ENCODE assay signal across 11 mouse cellular contexts in genomic region chr3:84709100-84709499, GRCm38 (mm10). TPM values are rescaled to one million over a fixed set of nuclear protein-coding genes. Genes with fewer than 3 reads are reported as not detected.
"Had no signal": no experiment of that assay in that cellular context is flagged by ENCODE, and none has a peak within 500 bp of the region (broad histone marks: within the 10 kb centered on the region; RNA-seq: fewer than 3 reads in every experiment).

No protein-coding gene starts in this region.

- H3K9ac ChIP-seq: kidney, embryonic 15.5 days; limb, embryonic 13.5 days; liver, embryonic 14.5 days; midbrain, embryonic 13.5 days had no signal

- H3K27ac ChIP-seq: kidney, embryonic 15.5 days; limb, embryonic 13.5 days; liver, embryonic 14.5 days; midbrain, embryonic 13.5 days; stomach, postnatal 0 days had no signal

- H3K9me3 ChIP-seq: kidney, embryonic 15.5 days; midbrain, embryonic 13.5 days had no signal

- H3K4me2 ChIP-seq: kidney, embryonic 15.5 days; limb, embryonic 13.5 days; midbrain, embryonic 13.5 days had no signal

- H3K27me3 ChIP-seq: kidney, embryonic 15.5 days; midbrain, embryonic 13.5 days had no signal

- H3K36me3 ChIP-seq: kidney, embryonic 15.5 days; limb, embryonic 13.5 days; midbrain, embryonic 13.5 days had no signal

- ATAC-seq: midbrain, embryonic 13.5 days had no signal

- H3K4me3 ChIP-seq: kidney, embryonic 15.5 days; limb, embryonic 13.5 days; midbrain, embryonic 13.5 days had no signal

- DNase-seq: kidney, postnatal 14 days; left cerebral cortex, postnatal 4 days; lung, adult 18-20 months; right cerebral cortex, adult 18-20 months; thymus, postnatal 25 days had no signal

- H3K4me1 ChIP-seq: kidney, embryonic 15.5 days; limb, embryonic 13.5 days; midbrain, embryonic 13.5 days had no signal

RNA-seq across cellular contexts. Expression of gene Tmem154, which starts 43.1 kb away (rescaled TPM):
- total RNA-seq: midbrain, postnatal 0 days had no signal
